Mouse (Mus musculus) B cell, adult (primary cell): ENCODE measurements around the gene Dpy19l2. TPM values are rescaled to one million over a fixed set of nuclear protein-coding genes. Genes with fewer than 3 reads are reported as not detected.

ENCODE experiments used
- total RNA-seq: library from RNA; stranded (reverse); gene quantifications from 4 replicates; pipeline ENCODE4 v1.2.4, GENCODE M21; 2023; ENCODE audit not compliant: inconsistent age

Dpy19l2 gene
- total RNA-seq = not detected in 4 replicates

GRCm38 (mm10) chr9:24695700-24696404 lies at the start of gene Dpy19l2:
Gene Dpy19l2 (minus strand): TSS chr9:24696293.

GRCm38 (mm10) chr9:24624896-24625295 lies 71.2 kb downstream of the Dpy19l2 start, which contains the start of gene Cypt4:
Gene Cypt4 (plus strand): TSS chr9:24625196.

Other genes with a start within 250 kb of the Dpy19l2 start
- gene Dpy19l1, start 193.2 kb downstream of the Dpy19l2 start, total RNA-seq = 6.4 to 11.3 TPM (median 9.3 TPM) in 4 replicates
- not detected in 4 replicates for gene Cypt4, start 71.1 kb downstream of the Dpy19l2 start, total RNA-seq
- not detected in 4 replicates for gene Tbx20, start 78.0 kb upstream of the Dpy19l2 start, total RNA-seq